Mouse (Mus musculus): ENCODE data around the gene Nfatc2ip.

Nfatc2ip gene

DNA sequence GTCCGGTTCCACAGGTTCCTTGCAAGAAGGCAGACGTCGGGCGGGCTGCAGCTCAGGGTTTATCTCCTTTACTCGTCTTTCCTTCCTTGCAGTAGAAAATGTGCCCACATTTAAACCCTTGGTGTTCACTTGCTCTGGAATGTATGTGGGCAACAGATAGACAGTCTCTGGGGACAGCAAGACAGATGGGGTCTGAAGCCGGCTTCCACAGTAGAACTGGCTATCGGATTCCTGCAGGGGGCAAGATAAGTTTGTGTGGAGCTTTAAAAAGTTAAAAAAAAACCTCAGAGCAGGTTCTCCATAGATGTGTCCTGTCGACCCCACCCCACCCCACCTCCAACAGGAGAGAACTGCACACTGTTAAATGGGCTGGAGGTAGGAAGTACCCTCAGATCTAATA, 48.2 kb downstream of the Nfatc2ip start:
- TF ChIP-seq NANOG (IDR thresholded peaks at IDR 0.05; ENCODE audit: borderline replicate concordance, low read length) (no peak), POU5F1 (IDR thresholded peaks at IDR 0.05; ENCODE audit: borderline replicate concordance, low read length) (no peak), CTCF (conservative IDR thresholded peaks at IDR 0.05; ENCODE audit: low read length) (no peak)
- peaks cover 72% of the 10 kb centered on the region for H3K4me1 ChIP-seq (replicated peaks; ENCODE audit: low read depth, low read length)
- no peaks in the 10 kb centered on the region for H3K27me3 ChIP-seq (ENCODE audit: insufficient read depth, low read length)
- H3K9me3 ChIP-seq (ENCODE audit: low read length), result no peaks in the 10 kb centered on the region
- no peaks in the 10 kb centered on the region for H3K36me3 ChIP-seq (ENCODE audit: insufficient read depth, low read length)
- no peak overlapping the region for H3K4me3 ChIP-seq (replicated peaks; ENCODE audit: low read length)

DNA sequence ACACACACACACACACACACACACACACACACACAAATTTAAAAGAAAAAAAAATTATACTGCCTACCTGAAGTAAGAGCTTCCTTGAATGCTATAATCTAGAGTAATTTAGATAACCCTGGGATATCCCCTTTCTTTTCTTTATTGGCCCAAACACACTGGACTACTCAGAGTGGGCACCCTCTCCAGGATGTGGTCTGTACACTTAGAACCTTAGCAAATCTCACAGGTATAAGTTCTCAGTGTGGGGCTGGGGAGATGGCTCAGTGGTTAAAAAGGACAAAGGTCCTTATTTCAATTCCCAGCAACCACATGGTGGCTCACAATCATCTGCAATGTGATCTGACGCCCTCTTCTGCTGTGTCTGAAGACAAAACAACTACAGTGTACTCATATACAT, 49.4 kb downstream of the Nfatc2ip start:
- no peaks in the 10 kb centered on the region for H3K27me3 ChIP-seq (ENCODE audit: insufficient read depth, low read length)
- TF ChIP-seq CTCF (conservative IDR thresholded peaks at IDR 0.05; ENCODE audit: low read length), result no peak
- no peak for TF ChIP-seq NANOG (IDR thresholded peaks at IDR 0.05; ENCODE audit: borderline replicate concordance, low read length)
- TF ChIP-seq POU5F1 (IDR thresholded peaks at IDR 0.05; ENCODE audit: borderline replicate concordance, low read length), result no peak
- H3K36me3 ChIP-seq (ENCODE audit: insufficient read depth, low read length), result no peaks in the 10 kb centered on the region
- H3K4me3 ChIP-seq (replicated peaks; ENCODE audit: low read length), result no peak overlapping the region
- no peaks in the 10 kb centered on the region for H3K9me3 ChIP-seq (ENCODE audit: low read length)
- peaks cover 69% of the 10 kb centered on the region for H3K4me1 ChIP-seq (replicated peaks; ENCODE audit: low read depth, low read length)

DNA sequence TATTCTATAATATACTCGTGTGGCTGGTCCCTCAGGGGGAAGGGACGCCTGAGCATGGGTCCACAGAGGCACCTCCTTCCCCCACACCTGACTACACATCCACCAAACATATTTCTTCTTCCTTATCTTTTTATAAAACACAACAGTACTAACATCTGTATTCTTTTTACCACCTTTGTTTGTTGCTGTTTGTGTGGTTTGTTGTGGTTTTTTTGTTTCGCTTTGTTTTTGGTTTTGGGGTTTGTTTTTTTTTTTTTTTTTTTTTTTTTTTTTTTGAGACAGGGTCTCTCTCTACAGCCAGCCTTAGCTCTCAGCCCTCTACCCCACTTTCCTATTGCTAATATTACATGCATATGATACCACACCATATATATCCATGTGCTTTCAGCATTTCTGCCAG, 50.6 kb downstream of the Nfatc2ip start:
- H3K4me3 ChIP-seq (replicated peaks; ENCODE audit: low read length), result no peak overlapping the region
- H3K27me3 ChIP-seq (ENCODE audit: insufficient read depth, low read length), result no peaks in the 10 kb centered on the region
- H3K9me3 ChIP-seq (ENCODE audit: low read length), result no peaks in the 10 kb centered on the region
- H3K4me1 ChIP-seq (replicated peaks; ENCODE audit: low read depth, low read length), result peaks cover 60% of the 10 kb centered on the region
- TF ChIP-seq CTCF (conservative IDR thresholded peaks at IDR 0.05; ENCODE audit: low read length) (no peak), POU5F1 (IDR thresholded peaks at IDR 0.05; ENCODE audit: borderline replicate concordance, low read length) (no peak), NANOG (IDR thresholded peaks at IDR 0.05; ENCODE audit: borderline replicate concordance, low read length) (no peak)
- H3K36me3 ChIP-seq (ENCODE audit: insufficient read depth, low read length), result no peaks in the 10 kb centered on the region

- Histone ChIP-seq H3K4me1 (replicated peaks; ENCODE audit: low read depth, low read length) (peaks cover 60% of the 10 kb centered on the region), H3K27me3 (ENCODE audit: insufficient read depth, low read length) (no peaks in the 10 kb centered on the region), H3K9me3 (ENCODE audit: low read length) (no peaks in the 10 kb centered on the region), H3K4me3 (replicated peaks; ENCODE audit: low read length) (no peak overlapping the region), H3K36me3 (ENCODE audit: insufficient read depth, low read length) (no peaks in the 10 kb centered on the region)
- no peak for TF ChIP-seq CTCF (conservative IDR thresholded peaks at IDR 0.05; ENCODE audit: low read length)
- TF ChIP-seq POU5F1 (IDR thresholded peaks at IDR 0.05; ENCODE audit: borderline replicate concordance, low read length), result no peak
- no peak for TF ChIP-seq NANOG (IDR thresholded peaks at IDR 0.05; ENCODE audit: borderline replicate concordance, low read length)
These were observed 51.0 kb downstream of the Nfatc2ip start for GRCm38 (mm10) chr7:126345557-126345956.

DNA sequence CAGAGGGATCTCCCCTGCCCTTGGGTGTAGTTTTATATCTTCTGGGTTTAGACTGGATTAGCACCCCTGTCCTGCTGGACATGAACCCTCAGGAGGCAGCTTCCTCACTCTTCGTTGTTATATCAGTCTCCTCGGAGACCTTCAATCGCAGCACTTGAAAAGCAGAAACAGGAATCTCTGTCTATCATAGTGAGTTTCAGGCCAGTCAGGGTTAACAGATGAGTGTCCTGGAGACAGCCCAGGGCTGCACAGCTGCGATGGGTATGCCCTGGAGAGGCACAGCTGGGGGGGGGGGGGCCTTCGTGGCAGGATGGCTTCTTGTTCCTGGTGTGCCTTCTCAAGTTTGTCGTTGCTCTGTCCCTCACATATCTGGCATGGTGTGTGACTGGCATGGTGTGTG, 55.6 kb downstream of the Nfatc2ip start:
- TF ChIP-seq NANOG (IDR thresholded peaks at IDR 0.05; ENCODE audit: borderline replicate concordance, low read length) (no peak), POU5F1 (IDR thresholded peaks at IDR 0.05; ENCODE audit: borderline replicate concordance, low read length) (no peak), CTCF (conservative IDR thresholded peaks at IDR 0.05; ENCODE audit: low read length) (no peak)
- H3K27me3 ChIP-seq (ENCODE audit: insufficient read depth, low read length), result no peaks in the 10 kb centered on the region
- H3K9me3 ChIP-seq (ENCODE audit: low read length), result no peaks in the 10 kb centered on the region
- peaks cover 66% of the 10 kb centered on the region for H3K4me1 ChIP-seq (replicated peaks; ENCODE audit: low read depth, low read length)
- no peaks in the 10 kb centered on the region for H3K36me3 ChIP-seq (ENCODE audit: insufficient read depth, low read length)
- no peak overlapping the region for H3K4me3 ChIP-seq (replicated peaks; ENCODE audit: low read length)

- Histone ChIP-seq H3K9me3 (ENCODE audit: low read length) (no peaks in the 10 kb centered on the region), H3K27me3 (ENCODE audit: insufficient read depth, low read length) (no peaks in the 10 kb centered on the region), H3K4me1 (replicated peaks; ENCODE audit: low read depth, low read length) (peaks cover 67% of the 10 kb centered on the region), H3K4me3 (replicated peaks; ENCODE audit: low read length) (0 out of 2 replicates have a peak overlapping the region, but pooled peaks have one; percentile 20), H3K36me3 (ENCODE audit: insufficient read depth, low read length) (no peaks in the 10 kb centered on the region)
- TF ChIP-seq NANOG (IDR thresholded peaks at IDR 0.05; ENCODE audit: borderline replicate concordance, low read length), result no peak
- no peak for TF ChIP-seq CTCF (conservative IDR thresholded peaks at IDR 0.05; ENCODE audit: low read length)
These were observed 56.3 kb downstream of the Nfatc2ip start for GRCm38 (mm10) chr7:126340206-126340618.

DNA sequence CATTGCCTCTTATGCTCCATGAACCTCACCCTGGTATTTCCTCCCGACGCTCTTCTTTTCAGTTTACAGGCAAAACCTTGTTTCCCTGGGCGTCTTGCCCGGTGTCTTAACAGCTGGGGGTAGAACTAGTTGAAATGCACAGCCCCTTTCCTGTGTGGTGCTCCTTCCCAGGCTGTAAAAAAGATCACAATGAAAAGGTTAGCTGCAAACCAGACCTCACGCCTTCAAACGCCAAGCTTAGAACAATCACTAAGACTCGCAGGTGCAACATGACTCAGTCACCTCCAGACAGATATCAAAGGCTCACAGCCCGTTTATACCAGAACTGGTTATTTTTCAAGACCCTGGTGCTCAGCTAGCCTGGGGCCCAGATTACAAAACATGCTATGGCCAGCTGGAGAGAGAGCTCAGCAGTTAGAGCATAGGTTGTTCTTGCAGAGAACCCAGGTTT, 57.0 kb downstream of the Nfatc2ip start:
- H3K9me3 ChIP-seq (ENCODE audit: low read length), result no peaks in the 10 kb centered on the region
- no peaks in the 10 kb centered on the region for H3K27me3 ChIP-seq (ENCODE audit: insufficient read depth, low read length)
- no peak for TF ChIP-seq CTCF (conservative IDR thresholded peaks at IDR 0.05; ENCODE audit: low read length)
- TF ChIP-seq NANOG (IDR thresholded peaks at IDR 0.05; ENCODE audit: borderline replicate concordance, low read length), result no peak
- no peak for TF ChIP-seq POU5F1 (IDR thresholded peaks at IDR 0.05; ENCODE audit: borderline replicate concordance, low read length)
- H3K4me3 ChIP-seq (replicated peaks; ENCODE audit: low read length), result peak overlapping the region; percentile 20
- H3K4me1 ChIP-seq (replicated peaks; ENCODE audit: low read depth, low read length), result peaks cover 60% of the 10 kb centered on the region
- no peaks in the 10 kb centered on the region for H3K36me3 ChIP-seq (ENCODE audit: insufficient read depth, low read length)

GRCm38 (mm10) chr7:126338906-126339305, 57.6 kb downstream of the Nfatc2ip start:
- no peaks in the 10 kb centered on the region for H3K36me3 ChIP-seq (ENCODE audit: insufficient read depth, low read length)
- H3K9me3 ChIP-seq (ENCODE audit: low read length), result no peaks in the 10 kb centered on the region
- H3K4me1 ChIP-seq (replicated peaks; ENCODE audit: low read depth, low read length), result peaks cover 54% of the 10 kb centered on the region
- H3K27me3 ChIP-seq (ENCODE audit: insufficient read depth, low read length), result no peaks in the 10 kb centered on the region
- no peak for TF ChIP-seq POU5F1 (IDR thresholded peaks at IDR 0.05; ENCODE audit: borderline replicate concordance, low read length)
- peak overlapping the region; percentile 20; the same call in 1 of the 2 replicates for H3K4me3 ChIP-seq (replicated peaks; ENCODE audit: low read length)

GRCm38 (mm10) chr7:126335556-126335955, 61.0 kb downstream of the Nfatc2ip start:
- H3K36me3 ChIP-seq (ENCODE audit: insufficient read depth, low read length), result no peaks in the 10 kb centered on the region

More at GRCm38 (mm10) chr7:126335556-126335955, 61.0 kb downstream of the Nfatc2ip start:
- Histone ChIP-seq H3K4me1 (replicated peaks; ENCODE audit: low read depth, low read length) (peaks cover 60% of the 10 kb centered on the region), H3K27me3 (ENCODE audit: insufficient read depth, low read length) (no peaks in the 10 kb centered on the region), H3K9me3 (ENCODE audit: low read length) (peaks cover 4% of the 10 kb centered on the region; the same call in 1 of the 2 replicates), H3K4me3 (replicated peaks; ENCODE audit: low read length) (no peak overlapping the region)
- peak; percentile 70 for TF ChIP-seq CTCF (conservative IDR thresholded peaks at IDR 0.05; ENCODE audit: low read length)
- TF ChIP-seq POU5F1 (IDR thresholded peaks at IDR 0.05; ENCODE audit: borderline replicate concordance, low read length), result no peak
